Mouse (Mus musculus) megakaryocyte, embryonic 14.5 days (primary cell): ENCODE measurements around the gene Mzf1.

Experiments used
- FLI1 ChIP-seq: IDR thresholded peaks from 2 replicates; pipeline ENCODE4 v1.6.1; 2012; ENCODE audit warnings: low read length, inconsistent platforms, mixed read lengths
- GATA1 ChIP-seq: IDR thresholded peaks from 3 replicates; pipeline ENCODE4 v1.6.1; 2012; ENCODE audit warnings: mixed read lengths, low read length, inconsistent platforms, borderline replicate concordance

- TF ChIP-seq GATA1, result no peak
- no peak for TF ChIP-seq FLI1
Measured at GRCm38 (mm10) chr7:13039181-13039580, 15.4 kb downstream of the Mzf1 start.
